8 mouse cellular contexts compared by ENCODE assay signal in the genomic region with DNA sequence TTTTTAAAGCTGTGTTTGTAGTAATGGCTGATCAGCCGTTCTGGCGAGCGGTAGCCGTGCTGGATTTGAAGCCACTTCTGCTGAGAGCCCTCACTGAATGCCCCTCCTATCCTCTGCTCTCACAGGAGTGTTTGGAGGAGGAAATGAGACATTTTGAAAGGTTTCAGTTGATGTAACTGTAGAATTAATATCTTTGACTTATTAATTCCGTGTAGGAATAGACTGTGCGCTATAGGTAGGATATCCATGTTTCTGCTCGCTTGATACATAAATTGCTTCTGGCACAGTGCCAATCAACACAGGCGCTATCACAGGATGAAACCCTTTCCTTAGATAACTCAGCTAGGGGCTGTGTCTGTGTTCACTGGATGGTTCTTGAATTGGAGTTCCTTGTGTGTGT.
DNase-seq lines count a peak whose midpoint lies in the region; ATAC-seq and TF ChIP-seq lines count a peak whose summit lies in the region.

No protein-coding gene starts in this region.

- TF ChIP-seq CTCF in intestine, postnatal 0 days (IDR thresholded peaks at IDR 0.05; ENCODE audit: low read depth): no peak
- TF ChIP-seq CTCF in forebrain, postnatal 0 days (IDR thresholded peaks at IDR 0.05; ENCODE audit: low read depth): no peak

- peaks cover 15% of the 10 kb centered on the region for H3K4me1 ChIP-seq in intestine, embryonic 14.5 days (replicated peaks; ENCODE audit: control insufficient read depth, insufficient read depth, low read length)
- peaks cover 3% of the 10 kb centered on the region; the same call in 1 of the 2 replicates for H3K4me1 ChIP-seq in intestine, postnatal 0 days (replicated peaks; ENCODE audit: control insufficient read depth, insufficient read depth, low read length)
- peaks cover 23% of the 10 kb centered on the region for H3K4me1 ChIP-seq in forebrain, postnatal 0 days (ENCODE audit: insufficient read depth)
- H3K4me1 ChIP-seq in midbrain, embryonic 12.5 days: peaks cover 45% of the 10 kb centered on the region

- H3K9me3 ChIP-seq in intestine, embryonic 14.5 days (ENCODE audit: control insufficient read depth, low read length): no peaks in the 10 kb centered on the region
- no peaks in the 10 kb centered on the region for H3K9me3 ChIP-seq in intestine, postnatal 0 days (ENCODE audit: control insufficient read depth)
- no peaks in the 10 kb centered on the region for H3K9me3 ChIP-seq in forebrain, postnatal 0 days (ENCODE audit: low read length)
- H3K9me3 ChIP-seq in midbrain, embryonic 12.5 days: no peaks in the 10 kb centered on the region

- no peak overlapping the region for H3K9ac ChIP-seq in intestine, embryonic 14.5 days (ENCODE audit: low read length)
- H3K9ac ChIP-seq in intestine, postnatal 0 days (ENCODE audit: low read depth, low read length): no peak overlapping the region
- no peak overlapping the region for H3K9ac ChIP-seq in forebrain, postnatal 0 days
- H3K9ac ChIP-seq in midbrain, embryonic 12.5 days (replicated peaks): no peak overlapping the region

- peak overlapping the region; percentile 64 for H3K27ac ChIP-seq in intestine, embryonic 14.5 days (ENCODE audit: low read depth)
- H3K27ac ChIP-seq in intestine, postnatal 0 days (ENCODE audit: low read depth, low read length): no peak overlapping the region
- H3K27ac ChIP-seq in forebrain, postnatal 0 days (ENCODE audit: low read depth, low read length): peak overlapping the region; percentile 69
- H3K27ac ChIP-seq in midbrain, embryonic 12.5 days (replicated peaks): peak overlapping the region; percentile 72

- no peak for ATAC-seq in intestine, embryonic 14.5 days (replicated peaks; ENCODE audit: low FRiP score, low TSS enrichment, low read depth)
- no peak for ATAC-seq in intestine, postnatal 0 days
- no peak for ATAC-seq in forebrain, postnatal 0 days
- 0 out of 2 replicates have a peak, but pooled peaks have one; percentile 20 for ATAC-seq in midbrain, embryonic 12.5 days (ENCODE audit: low FRiP score, low read depth)

- H3K27me3 ChIP-seq in intestine, embryonic 14.5 days (replicated peaks; ENCODE audit: control insufficient read depth, insufficient read depth, low read length): no peaks in the 10 kb centered on the region
- H3K27me3 ChIP-seq in intestine, postnatal 0 days (replicated peaks; ENCODE audit: control insufficient read depth, insufficient read depth, low read length): no peaks in the 10 kb centered on the region
- no peaks in the 10 kb centered on the region for H3K27me3 ChIP-seq in forebrain, postnatal 0 days (ENCODE audit: insufficient read depth, low read length)
- no peaks in the 10 kb centered on the region for H3K27me3 ChIP-seq in midbrain, embryonic 12.5 days

- H3K4me3 ChIP-seq in intestine, embryonic 14.5 days (ENCODE audit: low read depth, low read length): no peak overlapping the region
- H3K4me3 ChIP-seq in intestine, postnatal 0 days (ENCODE audit: low read depth, low read length): no peak overlapping the region
- H3K4me3 ChIP-seq in forebrain, postnatal 0 days (ENCODE audit: low read depth, low read length): no peak overlapping the region
- H3K4me3 ChIP-seq in midbrain, embryonic 12.5 days: no peak overlapping the region

- WGBS in intestine, embryonic 14.5 days: 27% methylated on average over 8 of the region's 8 CpGs
- 24% methylated on average over 8 of the region's 8 CpGs for WGBS in intestine, postnatal 0 days
- WGBS in forebrain, postnatal 0 days: 28% methylated on average over 8 of the region's 8 CpGs
- 62% methylated on average over 8 of the region's 8 CpGs for WGBS in midbrain, embryonic 12.5 days

- no peak for DNase-seq in intestine, embryonic 14.5 days (ENCODE audit: low spot score)
- DNase-seq in CD4-positive helper T cell, adult 2 months (ENCODE audit: low read depth, low spot score): peak; percentile 20
- peak; percentile 54 for DNase-seq in forebrain, postnatal 0 days
- DNase-seq in gastrocnemius, adult 8-10 months (ENCODE audit: low spot score in 2 of 2): no peak
- no peak for DNase-seq in ovary, adult 18-20 months (ENCODE audit: low spot score)
- DNase-seq in thymus, postnatal 36 days: no peak

- H3K4me2 ChIP-seq in intestine, embryonic 14.5 days (ENCODE audit: low read length): no peak overlapping the region
- no peak overlapping the region for H3K4me2 ChIP-seq in intestine, postnatal 0 days (replicated peaks; ENCODE audit: low read depth)
- H3K4me2 ChIP-seq in forebrain, postnatal 0 days (ENCODE audit: low read depth): peak overlapping the region; percentile 26
- H3K4me2 ChIP-seq in midbrain, embryonic 12.5 days (replicated peaks): no peak overlapping the region; the same call in 1 of the 2 replicates

- H3K36me3 ChIP-seq in intestine, embryonic 14.5 days (ENCODE audit: control insufficient read depth, insufficient read depth, low read length): no peaks in the 10 kb centered on the region; the same call in 1 of the 2 replicates
- no peaks in the 10 kb centered on the region for H3K36me3 ChIP-seq in intestine, postnatal 0 days (ENCODE audit: control insufficient read depth, insufficient read depth)
- no peaks in the 10 kb centered on the region for H3K36me3 ChIP-seq in forebrain, postnatal 0 days (ENCODE audit: insufficient read depth)
- H3K36me3 ChIP-seq in midbrain, embryonic 12.5 days: no peaks in the 10 kb centered on the region

Comparison
In these comparisons a context has a peak if more than half of its experiments do, and no peak if none do; other contexts are left out.
1. DNase-seq: peak in CD4-positive helper T cell, adult 2 months (single experiment) and forebrain, postnatal 0 days (single experiment); none in intestine, embryonic 14.5 days (single experiment), gastrocnemius, adult 8-10 months (0 of 2), ovary, adult 18-20 months (single experiment) and thymus, postnatal 36 days (0 of 2).